Mouse (Mus musculus) CD4-positive, CD25-positive, alpha-beta regulatory T cell, adult 2 months (primary cell): ENCODE measurements around the gene Tmed8.
"Not testable (repeated sequence)": the region's sequence is repeated elsewhere in the genome, so short reads cannot be mapped to it uniquely, and the experiment has no call there.

Experiments used
- DNase-seq: peaks from one replicate; pipeline ENCODE4 v3.0.0-alpha.2; 2012; ENCODE audit warnings: low read depth, low spot score

The Tmed8 gene

DNA sequence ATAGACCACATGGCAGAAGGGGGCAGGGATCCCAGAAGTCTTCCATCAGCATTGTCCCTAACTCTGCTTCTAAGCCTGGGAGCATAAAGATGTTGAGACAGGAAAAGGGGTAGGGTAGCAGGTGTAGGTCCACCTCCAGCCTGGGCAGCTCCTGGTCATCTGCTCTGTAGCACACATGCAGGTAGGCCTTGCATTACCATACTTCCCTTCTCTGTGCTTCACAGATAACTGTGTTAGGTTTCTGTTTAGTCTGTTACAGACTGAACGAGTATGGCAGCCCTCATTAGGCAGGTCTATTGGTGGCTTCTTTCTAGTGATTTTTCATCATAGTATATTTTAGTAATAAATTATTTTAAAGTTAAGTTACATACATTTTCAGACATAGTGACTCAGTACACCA is 39.9 kb downstream of the Tmed8 start:
- no peak for DNase-seq

DNA sequence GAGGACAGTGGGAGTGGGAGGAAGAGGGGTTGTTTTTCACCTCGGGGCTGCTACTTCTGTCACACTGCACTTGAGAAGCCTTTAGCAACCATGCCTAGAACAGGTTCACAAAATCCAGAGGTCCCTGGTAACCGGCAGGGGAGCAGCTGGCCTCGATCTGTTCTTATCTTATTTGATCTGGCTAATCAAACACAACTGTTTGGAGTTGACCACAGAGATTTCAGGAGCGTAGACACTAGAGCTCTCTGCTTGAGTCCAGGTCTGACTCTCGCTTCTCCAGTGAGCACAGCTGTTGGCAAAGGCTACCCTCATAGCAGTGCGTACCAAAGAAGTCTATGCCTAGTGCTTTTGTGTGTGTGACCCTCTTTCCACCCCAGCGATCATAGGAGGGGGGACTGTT is 42.2 kb downstream of the Tmed8 start:
- no peak for DNase-seq

DNA sequence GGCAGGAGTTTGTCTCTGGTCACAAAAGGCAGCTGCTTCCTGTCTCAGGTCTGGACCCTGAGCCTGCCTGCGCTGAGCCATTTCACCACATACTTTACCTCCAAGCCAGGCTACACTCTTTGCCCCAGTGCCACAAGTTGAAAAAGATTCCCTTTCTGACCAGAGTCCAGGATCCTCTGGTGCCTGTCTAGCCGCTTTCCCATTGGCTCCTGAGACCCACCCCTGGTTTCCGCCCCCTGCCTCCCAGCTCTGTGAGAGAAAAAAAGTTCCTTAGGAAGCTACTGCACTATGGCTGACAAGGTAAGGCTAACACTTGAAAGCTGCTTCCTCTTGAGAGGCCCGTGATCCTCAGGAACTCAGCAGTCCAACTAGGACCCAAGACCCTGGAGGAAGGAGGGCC is 42.9 kb downstream of the Tmed8 start:
- DNase-seq: no peak

DNA sequence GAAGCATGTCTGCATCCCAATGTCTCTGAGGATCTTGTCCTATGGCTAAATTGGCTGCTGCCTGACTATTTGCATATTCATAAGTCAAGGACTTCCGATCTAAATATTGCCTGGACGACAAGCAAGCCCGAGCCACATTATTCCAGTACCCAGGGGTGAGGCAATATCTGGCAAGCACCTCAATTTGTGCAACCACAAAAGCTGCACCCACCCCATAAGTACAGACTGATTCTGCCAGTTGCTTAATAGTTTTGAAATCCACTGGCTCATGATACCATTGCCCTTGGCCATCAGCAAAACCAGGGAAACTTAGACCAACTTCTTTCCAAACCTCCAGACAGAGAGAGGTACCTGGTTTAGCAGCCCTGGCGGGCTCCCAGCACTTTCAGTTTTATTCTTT is 45.8 kb downstream of the Tmed8 start:
- not testable (repeated sequence) for DNase-seq

DNA sequence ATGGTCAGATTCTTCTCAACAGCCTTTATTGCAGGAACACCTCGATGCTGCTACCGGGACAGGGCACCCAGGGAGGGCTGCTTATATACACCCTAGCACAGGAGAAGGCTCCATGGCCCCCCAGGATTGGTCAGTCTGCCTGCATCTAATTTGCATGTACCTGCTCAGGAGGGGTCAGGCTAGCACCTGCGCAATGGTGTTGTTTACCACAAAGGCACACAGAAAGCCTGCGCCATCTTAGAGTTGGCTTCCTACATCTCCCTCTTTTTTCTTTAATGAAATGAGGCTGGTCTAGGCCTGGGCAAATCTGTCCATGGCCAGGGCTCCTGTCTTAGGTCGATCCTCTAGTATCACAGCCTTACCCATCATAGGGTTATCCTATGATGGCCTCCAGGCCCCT is 50.8 kb downstream of the Tmed8 start:
- no peak for DNase-seq

DNA sequence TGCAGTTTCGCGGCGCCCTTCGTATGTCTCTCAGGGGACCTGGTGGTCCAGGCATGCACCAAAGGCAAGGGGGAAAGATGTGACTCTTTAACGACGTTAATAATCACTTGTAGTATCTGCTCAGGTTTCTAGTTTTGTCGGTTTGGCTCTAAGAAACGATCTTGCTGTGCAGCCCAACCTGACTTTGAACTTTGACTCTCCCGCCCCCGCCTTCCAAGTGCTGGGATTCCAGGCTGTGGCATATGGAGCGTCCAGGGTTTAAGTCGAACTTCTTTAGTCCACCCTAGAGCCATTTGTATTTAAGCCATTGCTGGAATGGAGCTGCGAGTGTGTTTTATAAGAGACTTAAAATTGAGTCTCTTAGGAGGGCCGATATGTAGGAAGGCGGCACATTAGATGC is 52.1 kb downstream of the Tmed8 start:
- DNase-seq: no peak

DNA sequence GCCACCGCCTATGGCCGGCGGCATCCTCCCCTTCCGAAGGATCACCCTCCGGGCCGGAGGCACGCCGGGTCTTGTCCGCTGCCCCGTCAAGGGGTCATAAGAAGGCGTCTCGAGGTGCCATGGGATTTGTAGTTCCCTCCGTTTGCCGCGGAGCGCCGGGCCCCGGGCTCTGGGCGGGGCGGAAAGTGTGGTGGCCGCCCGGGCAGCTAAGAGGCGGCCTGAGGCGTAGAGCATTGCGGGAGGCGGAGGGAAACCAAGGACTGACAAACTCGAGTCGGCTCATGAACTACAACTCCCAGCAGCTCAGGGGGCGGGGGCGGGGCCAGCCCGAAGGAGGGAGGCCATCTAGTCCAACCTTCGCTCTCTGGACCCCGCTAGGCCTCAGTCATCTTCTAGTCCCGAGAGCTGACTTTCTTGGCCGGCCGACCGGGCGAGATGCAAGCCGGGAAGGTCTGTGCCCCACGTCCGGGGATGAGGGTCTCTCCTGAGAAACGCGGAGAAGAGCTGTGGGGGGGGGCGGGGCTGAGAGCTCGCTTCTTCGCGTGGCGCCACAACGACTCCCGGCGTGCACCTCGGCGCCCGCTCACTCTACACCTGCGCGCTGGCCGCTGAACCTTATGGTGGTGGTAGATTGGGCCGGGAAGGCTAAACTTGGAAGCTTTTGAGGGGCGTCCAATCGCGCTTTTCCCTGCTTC is 52.7 kb downstream of the Tmed8 start, which contains the start of gene Pomt2:
TSS of gene Pomt2 (minus strand) at position 574 of the 695 bp plus-strand sequence.
- DNase-seq: peak; percentile 96

DNA sequence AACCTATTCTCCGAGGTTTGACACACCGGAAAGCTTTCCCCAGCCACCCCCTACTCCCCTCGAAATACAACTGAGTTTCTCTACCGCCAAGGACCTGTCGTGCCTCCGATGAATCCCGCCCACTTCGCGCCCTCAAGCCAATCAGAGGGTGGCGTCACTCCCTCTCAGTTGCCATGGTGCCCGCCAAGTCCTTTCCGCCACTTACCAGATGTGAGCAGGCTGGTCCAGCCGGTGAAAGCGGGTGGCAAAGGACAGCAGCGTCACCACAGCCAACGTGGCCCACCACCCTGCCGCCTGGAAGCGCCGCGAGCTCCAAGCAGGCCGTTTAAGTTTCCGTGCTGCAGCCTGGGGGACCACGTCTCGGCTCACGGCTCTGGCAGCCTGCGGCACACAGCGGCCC is 53.3 kb downstream of the Tmed8 start, which contains the start of gene Gstz1:
TSS of gene Gstz1 (plus strand) at position 200 of the 400 bp plus-strand sequence.
- peak; percentile 93 for DNase-seq

DNA sequence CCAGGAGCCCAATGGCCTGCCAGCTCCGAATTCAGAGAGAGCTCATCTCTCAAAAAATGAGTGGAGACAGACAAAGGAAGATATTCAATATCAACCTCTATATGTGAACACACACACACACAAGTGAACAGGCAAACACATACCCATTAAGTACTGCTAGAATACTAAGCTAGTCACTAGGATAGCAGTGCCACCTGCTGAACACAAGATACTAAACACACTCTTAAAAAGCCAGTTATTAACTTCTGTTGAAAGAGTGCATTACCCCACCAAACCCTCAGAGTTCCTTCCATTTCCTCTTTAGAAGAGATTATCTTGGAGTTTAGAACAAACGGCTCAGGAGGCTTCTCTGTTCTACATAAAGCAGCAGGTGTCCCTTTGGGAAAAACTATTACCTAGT is 58.1 kb downstream of the Tmed8 start:
- no peak for DNase-seq

DNA sequence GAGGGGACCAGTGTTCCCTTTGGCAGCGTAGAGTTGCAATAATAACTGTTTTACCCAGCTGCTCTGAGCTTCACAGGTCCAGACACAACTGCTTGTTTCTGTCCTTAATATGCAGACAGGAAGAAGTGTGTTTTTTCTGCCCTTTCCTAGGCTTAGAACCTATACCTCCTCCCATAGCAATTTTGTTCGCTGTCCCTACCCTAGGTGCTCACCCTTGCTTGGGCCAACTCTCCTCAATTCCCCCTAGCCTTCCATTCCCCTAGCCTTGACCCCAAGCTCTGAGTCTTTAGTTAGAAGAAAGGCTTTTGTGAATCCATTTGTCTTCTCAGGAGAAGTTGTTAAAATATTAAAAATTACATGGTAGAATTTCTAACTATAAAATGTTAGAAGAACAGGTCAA is 61.5 kb downstream of the Tmed8 start:
- no peak for DNase-seq

DNA sequence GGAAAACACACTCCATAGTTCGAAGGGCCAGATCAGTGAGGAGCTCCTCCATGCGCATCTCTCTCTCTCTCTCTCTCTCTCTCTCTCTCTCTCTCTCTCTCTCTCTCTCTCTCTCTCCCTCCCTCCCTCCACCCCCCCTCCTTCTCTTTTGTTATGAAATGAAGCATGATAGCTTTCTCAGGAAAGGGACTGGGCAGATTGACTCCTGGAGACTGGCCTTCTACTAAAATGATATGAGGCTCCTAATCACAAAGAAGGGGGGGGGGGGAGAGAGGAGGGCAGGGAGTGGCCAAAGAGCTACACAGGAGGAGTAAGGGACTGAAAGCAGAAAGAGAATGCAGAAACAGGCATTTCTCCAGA is 61.9 kb downstream of the Tmed8 start:
- no peak for DNase-seq

DNA sequence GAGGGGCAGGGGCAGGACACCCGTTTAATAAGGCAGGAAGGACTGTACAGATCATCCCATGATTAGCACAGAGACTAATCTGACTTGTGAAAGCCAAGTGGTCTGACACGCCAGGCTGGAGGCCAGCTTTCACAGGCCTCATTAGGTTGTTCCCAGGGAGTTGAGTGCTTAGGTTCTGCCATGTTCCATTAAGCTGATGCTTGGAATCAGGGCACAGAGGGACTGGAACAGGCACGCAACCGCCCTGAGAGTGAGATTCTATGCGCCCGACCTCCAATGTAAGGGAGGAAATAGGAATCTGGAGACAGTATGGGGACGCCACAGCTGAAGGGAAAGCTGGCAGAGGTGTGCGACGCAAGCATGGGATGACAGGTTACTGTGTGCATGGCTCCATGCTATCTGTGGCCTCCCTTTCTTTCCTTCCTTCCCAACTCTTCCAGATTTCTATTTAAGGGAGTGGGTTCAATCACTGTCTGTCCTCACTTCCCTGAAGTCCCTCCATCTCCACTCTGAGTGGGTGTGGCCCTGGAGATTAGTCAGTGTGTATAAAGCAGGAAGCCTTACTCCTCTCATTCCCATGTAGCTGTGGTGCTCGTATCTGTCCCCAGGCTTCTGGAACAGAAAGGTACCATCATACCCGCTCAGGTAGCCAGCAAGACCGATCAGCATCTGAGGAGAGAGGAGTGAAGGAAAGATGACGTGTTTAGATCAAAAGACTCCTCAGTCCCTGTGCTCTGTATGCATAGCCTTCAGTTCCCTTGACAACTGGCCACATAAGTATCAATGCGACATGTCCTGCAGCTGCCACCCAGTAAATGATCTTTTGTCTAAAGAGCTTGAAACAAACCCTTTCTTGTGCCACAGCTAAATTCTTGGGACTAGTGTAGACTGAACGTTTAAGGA is 62.6 kb downstream of the Tmed8 start:
- DNase-seq: no peak

DNA sequence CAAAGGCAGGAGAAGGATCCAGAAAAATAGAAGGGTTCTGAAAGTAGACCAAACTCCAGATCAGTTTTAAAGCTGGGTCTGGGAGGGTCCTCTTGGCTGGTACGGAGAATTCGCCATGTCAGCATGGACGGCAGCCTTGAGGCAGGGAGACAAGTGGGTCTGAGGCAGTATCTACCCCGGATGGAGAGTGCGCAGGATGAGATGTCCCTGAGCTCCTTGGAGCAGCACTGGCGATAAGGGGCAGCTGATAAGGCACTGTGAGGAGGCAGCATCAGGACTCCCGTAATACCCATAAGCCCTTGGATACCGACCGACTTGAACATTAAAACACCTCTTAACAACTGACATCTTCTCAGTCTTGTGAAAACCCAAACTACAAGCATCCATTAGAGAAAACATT is 67.5 kb downstream of the Tmed8 start:
- no peak for DNase-seq

DNA sequence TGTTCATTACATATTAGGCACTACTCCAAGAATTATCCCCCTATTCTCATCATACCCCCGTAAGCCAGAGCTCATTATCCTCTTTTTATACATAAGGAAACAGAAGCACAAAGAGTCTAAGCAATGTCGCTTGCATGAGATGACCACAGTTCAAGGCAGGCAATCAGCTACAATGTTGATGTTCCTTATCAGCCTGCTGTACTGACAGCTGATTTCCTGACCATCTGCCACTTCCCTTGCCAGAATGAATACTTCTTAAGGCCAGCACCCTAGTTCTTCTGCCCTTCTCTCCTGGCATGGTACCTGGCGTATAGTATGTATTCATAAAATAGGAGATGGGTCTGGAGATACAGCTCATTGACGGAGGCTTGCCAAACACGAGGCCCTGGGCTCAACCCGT is 68.0 kb downstream of the Tmed8 start:
- DNase-seq: no peak

DNA sequence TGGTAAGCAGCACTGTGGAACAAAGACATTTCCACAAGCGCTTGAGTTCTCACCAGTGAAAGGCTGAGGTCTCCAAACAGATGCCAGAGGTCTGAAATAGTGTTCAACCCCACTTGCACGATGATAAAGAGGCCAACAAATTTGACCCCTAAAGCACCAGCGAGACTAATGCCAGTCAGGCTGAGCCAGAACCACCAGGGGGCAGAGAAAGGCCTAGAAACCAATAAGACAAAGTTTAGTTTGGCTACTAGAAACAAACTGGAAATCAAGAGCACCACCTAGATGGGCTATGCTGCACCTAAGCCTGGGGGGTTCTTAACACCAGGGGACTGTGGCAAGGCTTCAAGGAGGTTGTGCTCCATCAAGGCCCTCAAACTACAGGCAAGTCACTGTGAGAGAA is 68.6 kb downstream of the Tmed8 start:
- DNase-seq: peak; percentile 50

DNA sequence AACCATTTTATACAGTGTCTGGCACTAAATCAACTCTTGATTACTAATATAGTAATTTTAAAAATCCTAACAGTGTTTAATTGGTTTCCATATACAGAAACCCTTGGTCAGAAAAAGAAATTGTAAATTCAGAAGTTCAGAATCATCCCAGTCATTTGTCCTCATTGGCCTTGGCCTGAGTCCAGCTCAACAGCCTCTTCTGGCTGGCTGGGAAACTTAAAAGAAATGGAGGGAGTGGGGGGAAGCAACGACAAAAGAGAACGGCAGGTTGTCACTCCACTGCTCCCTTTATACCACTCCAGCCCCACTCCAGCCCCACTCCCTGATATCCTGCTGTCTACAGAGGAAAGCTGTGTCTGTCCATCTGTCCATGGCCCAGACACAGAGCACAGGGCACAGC is 69.1 kb downstream of the Tmed8 start:
- DNase-seq: no peak

DNA sequence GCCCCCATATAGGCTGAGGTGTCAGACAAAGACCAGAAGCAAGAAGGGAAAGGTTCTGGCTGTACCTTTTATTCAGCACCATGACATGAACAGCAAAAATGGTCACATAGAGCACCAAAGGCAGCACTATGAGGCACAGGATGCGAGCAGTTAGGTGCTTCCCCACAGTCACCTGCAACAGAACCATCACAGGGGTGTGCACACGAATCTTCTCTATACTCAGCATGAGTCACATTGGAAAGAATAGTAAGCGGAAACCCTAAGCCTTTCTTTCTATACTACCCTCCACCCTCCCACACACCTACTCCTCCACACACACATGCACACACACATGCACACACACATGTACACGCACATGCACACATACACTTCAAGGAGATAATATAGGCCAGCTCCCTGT is 70.0 kb downstream of the Tmed8 start:
- DNase-seq: peak; percentile 63

DNA sequence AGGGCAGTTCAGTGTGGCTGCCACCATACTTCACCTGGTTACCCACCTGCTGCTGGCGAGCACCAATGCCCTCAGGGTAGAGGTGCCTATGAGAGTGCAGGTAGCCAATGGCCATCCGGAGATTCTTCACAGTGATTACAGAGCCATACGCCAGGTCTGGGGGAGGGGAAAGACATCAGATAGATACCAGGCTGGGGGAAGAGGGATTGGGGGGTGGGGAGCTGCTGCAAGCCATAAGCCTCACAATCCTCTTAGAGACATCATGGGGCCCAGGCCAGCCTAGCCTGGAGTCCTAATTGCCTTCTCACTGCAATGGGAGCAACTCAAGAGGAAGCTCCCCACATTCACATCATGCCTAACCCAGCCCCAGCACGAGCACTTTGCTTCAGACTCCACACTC is 73.0 kb downstream of the Tmed8 start:
- no peak for DNase-seq

DNA sequence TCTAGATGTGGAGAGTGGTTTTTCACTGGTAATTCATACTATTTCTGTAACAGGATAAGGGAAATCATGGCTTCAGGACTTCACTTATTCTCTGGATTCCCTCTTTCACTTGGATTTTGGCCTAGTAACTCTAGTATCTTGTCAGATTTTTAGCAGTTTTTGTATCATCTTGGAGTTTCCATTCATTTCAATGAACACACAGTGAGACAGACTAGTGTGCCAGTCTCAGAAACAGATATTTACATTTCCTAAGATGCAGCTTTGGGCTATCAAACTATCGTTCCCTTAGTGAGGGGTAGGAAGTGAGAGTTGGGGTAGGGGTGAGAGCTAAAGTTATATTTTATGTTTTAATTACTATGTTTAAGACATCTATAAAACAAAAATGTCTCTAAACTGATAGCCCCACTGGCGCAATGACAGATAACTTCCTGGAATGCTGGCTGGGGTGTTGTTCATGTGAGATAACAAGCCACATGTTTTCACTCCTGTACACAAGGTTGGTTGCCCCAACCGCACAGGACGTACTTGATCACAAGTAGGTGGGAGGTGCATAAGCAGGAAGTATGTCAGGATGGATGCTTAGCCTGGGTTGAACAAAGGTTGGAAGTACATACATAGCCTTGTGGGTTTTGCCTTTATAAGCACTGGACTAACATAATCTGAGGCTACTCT is 78.2 kb downstream of the Tmed8 start:
- no peak for DNase-seq
